Mouse (Mus musculus) brown adipose tissue, adult 24 weeks (tissue): Measurements from ENCODE around the gene Thnsl1. TPM values are rescaled to one million over a fixed set of nuclear protein-coding genes. Genes with fewer than 3 reads are reported as not detected.
"Not testable (repeated sequence)": the region's sequence is repeated elsewhere in the genome, so short reads cannot be mapped to it uniquely, and the experiment has no call there.

Experiments used
- H3K27ac ChIP-seq: fragments of 200-500 bp; replicated peaks from 2 replicates; pipeline ENCODE4 v1.5.1; 2012; ENCODE audit warnings: low read depth, mild to moderate bottlenecking, low read length
- H3K4me1 ChIP-seq: fragments of 200-500 bp; 2 replicates; pipeline ENCODE4 v1.6.1; 2012; ENCODE audit warnings: low read length, mixed read lengths; ENCODE audit not compliant: control insufficient read depth, insufficient read depth, insufficient read length
- H3K4me3 ChIP-seq: fragments of 200-500 bp; 2 replicates; pipeline ENCODE4 v1.5.1; 2012; ENCODE audit warnings: low read depth, mild to moderate bottlenecking, low read length, moderate library complexity; ENCODE audit not compliant: insufficient read depth
- polyA plus RNA-seq: library from polyadenylated mRNA; stranded (reverse); fragments of >200 nt; gene quantifications from 2 replicates; pipeline ENCODE4 v1.2.4, GENCODE M21; 2012; ENCODE audit not compliant: missing spikeins, insufficient read depth, insufficient read length

Thnsl1 gene
- polyA plus RNA-seq, 1 experiment: 6.0 TPM

- no peak overlapping the region for H3K4me3 ChIP-seq
- no peak overlapping the region for H3K27ac ChIP-seq
- H3K4me1 ChIP-seq: no peaks in the 10 kb centered on the region
These were observed 9.8 kb downstream of the Thnsl1 start for GRCm38 (mm10) chr2:21215284-21215683.

- no peak overlapping the region for H3K27ac ChIP-seq
- no peak overlapping the region for H3K4me3 ChIP-seq
These were observed 17.2 kb downstream of the Thnsl1 start for GRCm38 (mm10) chr2:21222453-21223384.

GRCm38 (mm10) chr2:21230276-21230675 lies 24.8 kb downstream of the Thnsl1 start:
- no peak overlapping the region for H3K4me3 ChIP-seq
- H3K27ac ChIP-seq: no peak overlapping the region
- H3K4me1 ChIP-seq: no peaks in the 10 kb centered on the region

More at GRCm38 (mm10) chr2:21222453-21223384, 17.2 kb downstream of the Thnsl1 start:
- H3K4me1 ChIP-seq: no peaks in the 10 kb centered on the region

GRCm38 (mm10) chr2:21231147-21231546 lies 25.6 kb downstream of the Thnsl1 start:
- Histone ChIP-seq H3K27ac (no peak overlapping the region), H3K4me3 (no peak overlapping the region), H3K4me1 (no peaks in the 10 kb centered on the region)

GRCm38 (mm10) chr2:21234871-21235648 lies 29.5 kb downstream of the Thnsl1 start:
- H3K4me1 ChIP-seq: no peaks in the 10 kb centered on the region
- no peak overlapping the region for H3K4me3 ChIP-seq
- no peak overlapping the region for H3K27ac ChIP-seq

GRCm38 (mm10) chr2:21235844-21236386 lies 30.4 kb downstream of the Thnsl1 start:
- H3K4me3 ChIP-seq: no peak overlapping the region
- no peak overlapping the region for H3K27ac ChIP-seq
- H3K4me1 ChIP-seq: no peaks in the 10 kb centered on the region

- Histone ChIP-seq H3K4me1 (no peaks in the 10 kb centered on the region), H3K4me3 (no peak overlapping the region), H3K27ac (no peak overlapping the region)
These were observed 31.3 kb downstream of the Thnsl1 start for GRCm38 (mm10) chr2:21236846-21237245.

GRCm38 (mm10) chr2:21244104-21244503 lies 38.6 kb downstream of the Thnsl1 start:
- H3K4me3 ChIP-seq, H3K27ac ChIP-seq, H3K4me1 ChIP-seq: not testable (repeated sequence)

GRCm38 (mm10) chr2:21244986-21245385 lies 39.5 kb downstream of the Thnsl1 start:
- H3K4me3 ChIP-seq: no peak overlapping the region
- no peak overlapping the region for H3K27ac ChIP-seq
- no peaks in the 10 kb centered on the region for H3K4me1 ChIP-seq

GRCm38 (mm10) chr2:21245477-21246102 lies 40.1 kb downstream of the Thnsl1 start:
- H3K4me1 ChIP-seq: no peaks in the 10 kb centered on the region
- H3K4me3 ChIP-seq: no peak overlapping the region
- no peak overlapping the region for H3K27ac ChIP-seq

- H3K27ac ChIP-seq: no peak overlapping the region
- H3K4me1 ChIP-seq: no peaks in the 10 kb centered on the region
These were observed 48.1 kb downstream of the Thnsl1 start for GRCm38 (mm10) chr2:21253644-21254043.

GRCm38 (mm10) chr2:21254308-21254707 lies 48.8 kb downstream of the Thnsl1 start:
- Histone ChIP-seq H3K27ac (no peak overlapping the region), H3K4me1 (no peaks in the 10 kb centered on the region), H3K4me3 (no peak overlapping the region)

More at GRCm38 (mm10) chr2:21253644-21254043, 48.1 kb downstream of the Thnsl1 start:
- no peak overlapping the region for H3K4me3 ChIP-seq

GRCm38 (mm10) chr2:21258281-21258680 lies 52.8 kb downstream of the Thnsl1 start:
- Histone ChIP-seq H3K4me3 (no peak overlapping the region), H3K4me1 (no peaks in the 10 kb centered on the region), H3K27ac (no peak overlapping the region)

GRCm38 (mm10) chr2:21259081-21259480 lies 53.6 kb downstream of the Thnsl1 start:
- H3K4me1 ChIP-seq: no peaks in the 10 kb centered on the region
- H3K4me3 ChIP-seq: no peak overlapping the region
- no peak overlapping the region for H3K27ac ChIP-seq

GRCm38 (mm10) chr2:21260060-21260459 lies 54.5 kb downstream of the Thnsl1 start:
- Histone ChIP-seq H3K4me1 (no peaks in the 10 kb centered on the region), H3K27ac (no peak overlapping the region), H3K4me3 (no peak overlapping the region)
